8 mouse cellular contexts compared by ENCODE assay signal in genomic region chr13:97776702-97777101, GRCm38 (mm10).
DNase-seq lines count a peak whose midpoint lies in the region; ATAC-seq lines count a peak whose summit lies in the region.

No protein-coding gene starts in this region.

- ATAC-seq in cerebellum, adult (ENCODE audit: insufficient number of reproducible peaks, low FRiP score, low TSS enrichment) = no peak

- peak; percentile 9 for DNase-seq in cerebellum, adult 9-11 months
- peak; percentile 26 for DNase-seq in right cerebral cortex, postnatal 14 days
- no peak for DNase-seq in right cerebral cortex, adult 18-20 months
- peak; percentile 70 for DNase-seq in kidney, postnatal 14 days
- DNase-seq in ovary, postnatal 14 days (ENCODE audit: low spot score) = peak; percentile 53
- DNase-seq in urinary bladder, postnatal 10 days (ENCODE audit: low spot score) = no peak
- no peak for DNase-seq in spleen, postnatal 14 days (ENCODE audit: low spot score in 2 of 2)

Comparison
In these comparisons a context has a peak if more than half of its experiments do, and no peak if none do; other contexts are left out.
1. DNase-seq: peak in cerebellum, adult 9-11 months (single experiment), right cerebral cortex, postnatal 14 days (single experiment), kidney, postnatal 14 days (single experiment) and ovary, postnatal 14 days (single experiment); none in right cerebral cortex, adult 18-20 months (single experiment), urinary bladder, postnatal 10 days (single experiment) and spleen, postnatal 14 days (0 of 2).